Mouse (Mus musculus) activated CD4-positive, CD25-positive, alpha-beta regulatory T cell, adult 4 months (primary cell): ENCODE measurements around the gene 1700013F07Rik. TPM values are rescaled to one million over a fixed set of nuclear protein-coding genes. Genes with fewer than 3 reads are reported as not detected.
"Not testable (repeated sequence)": the region's sequence is repeated elsewhere in the genome, so short reads cannot be mapped to it uniquely, and the experiment has no call there.

Experiments used
- ATAC-seq: one replicate; pipeline ENCODE4 v1.8.0; 2017
- polyA plus RNA-seq, 2 experiments: library from polyadenylated mRNA; unstranded; fragments of 100-300 nt; shearing (Covaris generic); gene quantifications; one replicate each; pipeline ENCODE4 v1.2.1; 2017

1700013F07Rik gene
- not detected for polyA plus RNA-seq

GRCm38 (mm10) chr3:108533951-108534350 lies at the start of gene 1700013F07Rik:
Gene 1700013F07Rik, plus strand, starts transcription at chr3:108534150.
- ATAC-seq, result no peak

DNA sequence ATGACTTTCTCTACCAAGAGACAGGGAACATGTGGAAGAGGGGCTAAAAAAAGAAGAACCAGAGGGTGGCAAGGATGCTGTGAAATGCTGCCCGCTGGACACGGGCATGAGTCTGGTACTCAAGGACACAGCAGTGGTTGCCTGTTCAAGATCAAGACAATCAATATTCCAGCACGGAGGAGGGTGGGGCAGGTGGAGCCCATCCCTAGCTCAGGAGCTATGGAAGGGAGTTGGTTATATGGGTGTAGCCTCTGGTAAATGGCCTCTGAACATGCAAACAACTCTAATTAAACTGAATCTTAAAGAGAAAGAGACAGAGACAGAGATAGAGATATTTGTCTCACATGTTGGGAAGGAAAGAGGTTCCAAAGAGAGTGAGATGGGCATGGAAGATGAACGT lies 49.2 kb upstream of the 1700013F07Rik start:
- no peak for ATAC-seq

- no peak for ATAC-seq
Measured at GRCm38 (mm10) chr3:108489968-108490367, 44.0 kb upstream of the 1700013F07Rik start.

DNA sequence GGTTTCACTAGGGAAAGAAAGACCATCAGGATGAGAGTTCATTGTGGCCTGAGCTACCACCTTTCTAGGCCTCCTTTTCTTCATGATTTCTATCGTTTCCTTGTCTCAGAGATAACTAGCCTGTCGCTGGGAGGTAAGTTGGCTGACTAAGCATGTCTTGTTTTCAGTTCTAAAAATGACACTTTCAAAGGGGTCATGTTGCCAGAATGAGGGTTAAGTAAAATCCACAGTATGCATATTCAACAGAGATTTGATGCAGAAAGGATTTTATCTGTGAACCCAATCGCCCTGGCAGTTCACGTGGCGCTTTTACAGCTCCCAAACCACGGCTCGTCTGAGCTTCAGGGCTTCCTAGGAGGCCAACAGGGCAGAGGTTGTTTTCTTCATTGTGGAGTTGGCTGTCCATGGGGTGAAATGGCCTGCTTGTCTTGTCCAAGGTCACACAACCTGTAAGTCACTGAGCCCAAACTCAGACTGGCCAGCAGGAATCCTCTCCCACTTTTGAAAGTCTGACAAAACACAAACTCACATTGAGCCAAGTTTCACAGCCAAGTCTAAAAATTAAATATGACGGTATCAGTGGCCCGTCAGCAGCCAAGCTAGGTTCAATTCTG lies 39.0 kb upstream of the 1700013F07Rik start:
- no peak for ATAC-seq

- ATAC-seq, result no peak
Measured at GRCm38 (mm10) chr3:108495486-108495885, 38.5 kb upstream of the 1700013F07Rik start.

DNA sequence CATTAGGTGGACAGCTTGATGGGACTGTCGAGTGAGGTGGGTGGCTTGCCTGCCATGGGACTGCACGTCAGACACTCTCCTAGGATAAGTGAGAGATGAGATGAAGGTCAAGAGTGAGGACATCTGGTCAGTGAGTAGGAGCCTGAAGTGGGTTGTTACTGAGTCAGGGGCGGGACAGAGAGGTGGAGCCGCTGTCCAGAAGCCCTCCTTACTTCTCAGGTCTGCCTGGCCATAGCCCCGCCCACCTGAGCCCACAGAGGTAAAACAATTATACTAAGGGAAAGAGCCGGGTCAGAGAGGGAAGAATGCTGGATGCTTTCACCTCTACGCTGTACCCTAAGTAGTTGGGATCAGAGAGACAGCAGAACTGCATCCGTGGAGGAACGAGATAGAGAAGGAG lies 36.3 kb upstream of the 1700013F07Rik start:
- no peak for ATAC-seq

DNA sequence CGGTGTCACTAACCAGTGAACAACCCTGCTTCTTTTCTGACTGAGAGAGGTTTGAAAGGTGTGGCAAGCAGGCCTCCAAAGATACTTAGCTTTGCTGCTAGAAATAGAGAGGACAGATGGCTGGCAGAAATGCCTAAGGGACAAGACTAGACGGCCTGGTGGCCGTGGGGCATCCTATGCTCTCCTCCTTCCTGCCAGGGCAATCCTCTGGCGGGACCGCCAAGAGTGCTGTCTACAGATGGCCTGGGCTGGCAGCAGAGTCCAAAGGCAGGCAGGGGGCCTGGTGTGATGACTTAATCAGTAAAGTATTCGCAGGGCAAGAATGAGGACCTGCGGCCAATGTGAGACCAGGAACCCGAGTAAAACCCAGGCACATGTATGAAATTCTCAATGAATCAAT lies 34.1 kb upstream of the 1700013F07Rik start:
- no peak for ATAC-seq

GRCm38 (mm10) chr3:108501411-108501810 lies 32.5 kb upstream of the 1700013F07Rik start:
- not testable (repeated sequence) for ATAC-seq

- peak; percentile 82 for ATAC-seq
Measured at GRCm38 (mm10) chr3:108503908-108504307, 30.0 kb upstream of the 1700013F07Rik start.

- ATAC-seq, result no peak
Measured at GRCm38 (mm10) chr3:108508745-108509474, 25.0 kb upstream of the 1700013F07Rik start.

- no peak for ATAC-seq
Measured at GRCm38 (mm10) chr3:108510156-108510555, 23.8 kb upstream of the 1700013F07Rik start.

GRCm38 (mm10) chr3:108510716-108511483 lies 23.1 kb upstream of the 1700013F07Rik start:
- no peak for ATAC-seq

DNA sequence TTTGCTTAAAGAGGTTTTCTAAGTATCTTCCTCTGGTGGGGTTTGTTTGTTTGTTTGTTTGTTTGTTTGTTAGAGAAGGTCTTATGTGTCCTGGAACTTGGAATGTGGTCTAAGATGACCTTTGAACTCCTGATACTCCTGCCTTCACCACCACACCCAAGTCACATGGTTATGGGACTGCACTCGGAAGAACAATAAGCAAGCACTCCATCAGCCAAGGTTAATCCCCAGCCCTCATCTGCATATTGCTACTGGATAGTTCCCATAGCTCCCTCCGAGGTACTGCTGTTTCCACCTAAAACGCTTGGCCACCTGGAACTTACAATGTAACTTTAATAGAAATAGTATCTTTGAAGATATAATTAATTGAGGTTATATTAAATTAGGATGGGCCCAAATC lies 20.5 kb upstream of the 1700013F07Rik start:
- no peak for ATAC-seq

DNA sequence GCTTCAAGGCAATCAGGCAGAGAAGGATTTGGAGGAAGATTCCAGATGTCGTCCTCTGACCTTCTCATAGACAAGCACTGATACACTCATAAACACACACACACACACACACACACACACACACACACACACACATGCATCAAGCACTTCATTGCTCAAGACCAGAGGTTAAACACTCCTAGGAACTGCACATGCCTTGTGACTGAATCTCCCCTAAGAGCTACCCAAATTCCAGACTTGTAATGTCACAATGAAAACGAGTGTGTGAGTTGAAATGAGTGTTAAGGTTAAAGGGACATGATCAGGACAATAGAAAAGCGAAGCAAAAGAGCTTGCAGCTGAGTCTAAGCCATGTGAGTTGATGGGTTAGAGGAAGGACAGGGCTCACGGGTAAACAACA lies 15.7 kb upstream of the 1700013F07Rik start:
- ATAC-seq, result no peak

DNA sequence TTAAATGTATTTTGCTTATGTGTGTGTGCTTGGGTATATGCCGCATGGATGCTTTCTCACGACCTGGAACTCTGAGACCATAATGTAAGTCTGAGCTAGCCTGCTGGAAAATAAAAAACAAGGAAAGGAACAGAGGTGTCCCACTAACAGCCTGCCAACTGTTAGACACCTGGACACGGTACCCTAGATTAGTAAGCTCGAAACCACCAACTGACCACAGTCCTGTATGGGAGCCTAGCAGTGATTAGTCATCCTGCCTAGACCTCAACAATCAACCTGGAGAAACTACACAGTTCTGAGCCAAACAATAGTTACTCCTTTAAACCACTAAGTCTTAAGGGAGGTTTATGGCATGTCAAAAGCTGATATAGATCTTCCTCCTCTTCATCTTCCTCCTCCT lies 10.5 kb upstream of the 1700013F07Rik start:
- no peak for ATAC-seq

- no peak for ATAC-seq
Measured at GRCm38 (mm10) chr3:108528489-108528888, 5.5 kb upstream of the 1700013F07Rik start.

DNA sequence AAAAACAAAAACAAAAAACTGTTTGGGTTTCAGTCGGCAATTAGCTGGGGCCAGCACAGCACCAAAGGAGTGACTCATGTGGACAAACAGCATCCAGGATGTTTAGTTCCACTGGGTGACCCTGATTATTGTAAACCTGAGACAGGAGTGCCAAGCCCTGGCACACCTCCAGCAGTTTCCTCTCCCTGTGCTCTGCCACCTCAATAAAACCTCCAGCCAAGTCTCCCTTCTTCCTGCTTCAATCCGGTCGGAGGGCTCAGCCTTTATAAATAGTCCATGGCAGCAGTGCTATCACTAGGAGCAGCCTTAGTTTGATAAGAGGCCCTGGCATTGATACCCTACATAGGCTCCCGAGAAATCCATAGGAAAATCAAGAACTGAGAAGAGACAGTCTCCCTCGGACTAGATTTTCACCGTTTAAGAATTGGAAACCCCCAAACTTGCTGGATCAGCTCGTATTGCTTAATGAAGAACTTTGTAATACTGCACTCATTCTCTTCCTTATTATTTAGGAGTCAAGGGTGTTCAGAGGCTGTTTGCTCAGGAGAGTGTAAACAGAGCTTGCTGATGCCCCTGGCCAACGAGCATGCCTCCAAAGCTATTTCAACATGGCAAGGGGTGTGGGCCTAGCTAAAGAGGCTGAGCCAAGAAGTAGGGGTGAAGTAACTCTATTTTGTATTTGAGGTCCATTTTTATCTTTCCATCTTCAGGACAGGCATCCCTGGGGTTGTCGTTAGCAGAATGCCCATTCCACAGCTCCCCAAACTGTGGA lies 650 bp upstream of the 1700013F07Rik start:
- no peak for ATAC-seq

GRCm38 (mm10) chr3:108535896-108536516 lies 2.1 kb downstream of the 1700013F07Rik start:
- ATAC-seq, result no peak

- peak; percentile 95 for ATAC-seq
Measured at GRCm38 (mm10) chr3:108536517-108537260, 2.7 kb downstream of the 1700013F07Rik start, which contains the start of gene 5330417C22Rik. Gene 5330417C22Rik, minus strand, starts transcription at chr3:108536536.

DNA sequence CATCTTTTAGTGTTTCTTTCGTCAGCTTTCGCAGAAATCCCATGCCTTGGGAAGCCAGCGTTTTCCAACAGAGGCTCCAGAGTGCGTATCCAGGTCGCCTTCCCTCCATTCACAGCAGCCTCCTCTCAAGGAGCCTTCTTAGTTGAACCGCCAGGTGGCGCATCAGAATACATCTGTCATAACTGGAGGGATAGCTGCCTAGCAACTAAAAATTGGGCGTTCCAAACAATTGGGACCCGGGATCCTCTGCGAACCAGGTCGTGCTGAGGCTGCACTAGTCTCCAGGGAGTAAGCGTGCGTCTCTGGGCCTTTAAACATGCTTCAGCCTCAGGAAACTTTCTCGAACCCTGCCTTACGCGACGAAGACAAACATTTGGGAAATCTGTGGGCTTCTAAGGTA lies 3.4 kb downstream of the 1700013F07Rik start:
- ATAC-seq, result peak; percentile 28

DNA sequence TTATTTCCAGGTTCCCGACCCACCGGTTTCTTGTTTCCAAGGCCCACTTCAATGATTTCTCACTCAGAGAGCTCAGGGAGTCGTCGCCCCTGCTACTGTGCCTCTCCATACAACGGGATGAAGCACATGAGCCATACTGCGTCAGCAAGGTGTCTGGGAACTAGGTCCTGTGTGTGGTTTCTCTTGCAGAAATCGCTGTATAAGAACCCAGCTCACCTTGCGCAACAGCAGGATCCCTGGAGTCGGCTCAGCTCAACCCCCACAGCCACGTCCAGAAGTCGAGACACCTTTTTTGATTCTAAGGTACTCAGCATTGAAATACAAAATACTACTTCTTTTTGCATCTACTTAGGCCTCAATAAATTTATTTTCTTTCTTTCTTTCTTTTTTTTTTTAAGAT lies 8.3 kb downstream of the 1700013F07Rik start:
- no peak for ATAC-seq
